Mouse (Mus musculus): ENCODE measurements at regions not wholly inside any gene's neighbourhood (a gene's known extent, or its start where the extent isn't known, plus 50 kb on each side); places are given as distances from the start of the nearest gene placed in this dataset.

DNA sequence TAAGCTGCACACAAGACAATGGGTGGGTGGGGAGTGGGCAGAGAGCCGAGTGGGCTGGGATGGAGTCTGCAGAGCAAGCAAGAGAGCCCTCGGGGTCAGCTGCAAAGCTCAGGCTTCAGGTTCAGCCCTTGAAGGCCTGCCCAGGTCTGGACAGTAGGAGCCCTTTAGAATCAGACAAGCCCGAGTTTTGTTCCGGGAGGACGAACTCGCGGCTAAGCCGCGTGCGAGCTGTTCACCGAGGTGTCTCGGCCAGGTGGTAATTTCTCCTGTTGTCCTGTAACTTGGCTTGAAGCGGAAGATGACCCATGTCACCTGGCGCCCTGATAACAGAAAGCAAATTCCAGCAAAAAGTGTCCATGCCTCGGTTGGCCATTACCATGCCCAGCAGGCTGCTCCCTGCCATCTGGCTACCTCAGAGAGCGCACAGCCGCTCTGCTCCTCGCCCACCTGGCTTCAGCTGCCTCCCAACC, 121.0 kb upstream of the 1700016C15Rik start:
- Histone ChIP-seq H3K27ac (ENCODE audit: low read depth) (no peak overlapping the region), H3K4me1 (ENCODE audit: insufficient read depth) (no peaks in the 10 kb centered on the region), H3K27me3 (ENCODE audit: insufficient read depth, low read length) (no peaks in the 10 kb centered on the region), H3K4me3 (ENCODE audit: low read depth, low read length) (no peak overlapping the region), H3K4me2 (ENCODE audit: low read depth, low read length) (no peak overlapping the region), H3K36me3 (replicated peaks; ENCODE audit: insufficient read depth, low read length) (no peaks in the 10 kb centered on the region), H3K9ac (replicated peaks) (no peak overlapping the region), H3K9me3 (ENCODE audit: low read length) (no peaks in the 10 kb centered on the region)
- DNase-seq (no peak), ATAC-seq (no peak)
- 85% methylated on average over 18 of the region's 18 CpGs for WGBS (ENCODE audit: insufficient replicate concordance)
- TF ChIP-seq EP300 (IDR thresholded peaks at IDR 0.05; ENCODE audit: low read depth) = no peak
- TF ChIP-seq CTCF (IDR thresholded peaks at IDR 0.05; ENCODE audit: low read depth) = no peak

GRCm38 (mm10) chr1:177609226-177609625, 120.4 kb upstream of the 1700016C15Rik start:
- ATAC-seq (no peak), DNase-seq (no peak)
- Histone ChIP-seq H3K4me2 (ENCODE audit: low read depth, low read length) (no peak overlapping the region), H3K27me3 (ENCODE audit: insufficient read depth, low read length) (no peaks in the 10 kb centered on the region), H3K4me3 (ENCODE audit: low read depth, low read length) (no peak overlapping the region), H3K9ac (replicated peaks) (no peak overlapping the region), H3K9me3 (ENCODE audit: low read length) (no peaks in the 10 kb centered on the region), H3K36me3 (replicated peaks; ENCODE audit: insufficient read depth, low read length) (no peaks in the 10 kb centered on the region), H3K27ac (ENCODE audit: low read depth) (no peak overlapping the region), H3K4me1 (ENCODE audit: insufficient read depth) (no peaks in the 10 kb centered on the region)
- 53% methylated on average over 2 of the region's 2 CpGs for WGBS (ENCODE audit: insufficient replicate concordance)
- no peak for TF ChIP-seq CTCF (IDR thresholded peaks at IDR 0.05; ENCODE audit: low read depth)
- no peak for TF ChIP-seq EP300 (IDR thresholded peaks at IDR 0.05; ENCODE audit: low read depth)

DNA sequence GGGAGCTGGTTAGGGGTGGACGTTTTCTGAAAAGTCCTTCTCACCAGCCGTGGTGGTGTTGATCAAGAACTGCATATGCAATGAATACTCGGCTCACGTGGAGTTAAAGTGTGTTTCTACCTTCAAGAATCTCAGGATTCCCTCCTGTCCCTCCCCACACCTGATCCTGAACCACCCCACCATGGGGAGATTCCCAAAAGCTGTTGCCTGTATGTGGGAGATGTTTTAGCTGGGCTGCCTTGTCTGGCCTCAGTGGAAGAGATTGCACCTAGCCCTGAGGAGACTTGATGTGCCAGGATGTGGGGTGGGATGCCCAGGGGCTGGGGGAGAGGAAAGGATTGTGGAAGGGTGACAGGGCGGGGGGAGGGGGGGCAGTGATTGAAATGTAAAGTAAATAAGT, 119.9 kb upstream of the 1700016C15Rik start:
- H3K4me3 ChIP-seq (ENCODE audit: low read depth, low read length) = no peak overlapping the region
- H3K9me3 ChIP-seq (ENCODE audit: low read length) = no peaks in the 10 kb centered on the region
- no peaks in the 10 kb centered on the region for H3K4me1 ChIP-seq (ENCODE audit: insufficient read depth)
- no peak overlapping the region for H3K9ac ChIP-seq (replicated peaks)
- 69% methylated on average over 5 of the region's 5 CpGs for WGBS (ENCODE audit: insufficient replicate concordance)
- DNase-seq (no peak), ATAC-seq (no peak)
- H3K4me2 ChIP-seq (ENCODE audit: low read depth, low read length) = no peak overlapping the region
- H3K27ac ChIP-seq (ENCODE audit: low read depth) = no peak overlapping the region
- TF ChIP-seq CTCF (IDR thresholded peaks at IDR 0.05; ENCODE audit: low read depth) (no peak), EP300 (IDR thresholded peaks at IDR 0.05; ENCODE audit: low read depth) (no peak)
- H3K36me3 ChIP-seq (replicated peaks; ENCODE audit: insufficient read depth, low read length) = no peaks in the 10 kb centered on the region
- no peaks in the 10 kb centered on the region for H3K27me3 ChIP-seq (ENCODE audit: insufficient read depth, low read length)

- ATAC-seq = no peak
- Histone ChIP-seq H3K9me3 (ENCODE audit: low read length) (no peaks in the 10 kb centered on the region), H3K27ac (ENCODE audit: low read depth) (no peak overlapping the region), H3K4me2 (ENCODE audit: low read depth, low read length) (no peak overlapping the region), H3K4me1 (ENCODE audit: insufficient read depth) (no peaks in the 10 kb centered on the region), H3K9ac (replicated peaks) (no peak overlapping the region), H3K27me3 (ENCODE audit: insufficient read depth, low read length) (no peaks in the 10 kb centered on the region), H3K4me3 (ENCODE audit: low read depth, low read length) (no peak overlapping the region), H3K36me3 (replicated peaks; ENCODE audit: insufficient read depth, low read length) (no peaks in the 10 kb centered on the region)
- DNase-seq = no peak
- WGBS (ENCODE audit: insufficient replicate concordance) = 54% methylated on average over 2 of the region's 2 CpGs
- TF ChIP-seq CTCF (IDR thresholded peaks at IDR 0.05; ENCODE audit: low read depth) (no peak), EP300 (IDR thresholded peaks at IDR 0.05; ENCODE audit: low read depth) (no peak)
Measured at GRCm38 (mm10) chr1:177610156-177610555, 119.5 kb upstream of the 1700016C15Rik start.

DNA sequence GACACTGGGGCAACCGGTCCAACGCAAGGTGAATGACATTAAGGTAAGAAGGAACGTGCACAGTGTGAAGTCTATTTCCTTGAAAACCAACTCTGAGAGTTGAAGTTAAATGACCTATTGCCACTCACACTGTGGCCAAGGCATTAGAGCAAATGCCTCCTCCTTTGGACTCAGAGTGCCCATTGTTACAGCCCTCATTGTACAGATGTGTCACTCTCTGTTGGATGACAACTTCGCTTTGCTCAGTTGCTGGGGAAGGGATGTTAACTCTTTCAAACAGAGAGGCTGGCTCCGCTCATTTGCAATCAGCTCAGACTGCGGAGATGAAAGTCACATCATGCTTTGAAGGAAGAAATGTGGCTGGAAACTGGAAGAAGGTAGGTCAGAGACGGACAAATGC, 117.1 kb upstream of the 1700016C15Rik start:
- Histone ChIP-seq H3K9me3 (ENCODE audit: low read length) (no peaks in the 10 kb centered on the region), H3K4me3 (ENCODE audit: low read depth, low read length) (no peak overlapping the region), H3K27me3 (ENCODE audit: insufficient read depth, low read length) (no peaks in the 10 kb centered on the region), H3K4me2 (ENCODE audit: low read depth, low read length) (no peak overlapping the region), H3K4me1 (ENCODE audit: insufficient read depth) (no peaks in the 10 kb centered on the region), H3K36me3 (replicated peaks; ENCODE audit: insufficient read depth, low read length) (no peaks in the 10 kb centered on the region), H3K9ac (replicated peaks) (no peak overlapping the region), H3K27ac (ENCODE audit: low read depth) (no peak overlapping the region)
- DNase-seq = no peak
- no peak for ATAC-seq
- WGBS (ENCODE audit: insufficient replicate concordance) = 74% methylated on average over 7 of the region's 7 CpGs
- TF ChIP-seq CTCF (IDR thresholded peaks at IDR 0.05; ENCODE audit: low read depth) (no peak), EP300 (IDR thresholded peaks at IDR 0.05; ENCODE audit: low read depth) (no peak)

DNA sequence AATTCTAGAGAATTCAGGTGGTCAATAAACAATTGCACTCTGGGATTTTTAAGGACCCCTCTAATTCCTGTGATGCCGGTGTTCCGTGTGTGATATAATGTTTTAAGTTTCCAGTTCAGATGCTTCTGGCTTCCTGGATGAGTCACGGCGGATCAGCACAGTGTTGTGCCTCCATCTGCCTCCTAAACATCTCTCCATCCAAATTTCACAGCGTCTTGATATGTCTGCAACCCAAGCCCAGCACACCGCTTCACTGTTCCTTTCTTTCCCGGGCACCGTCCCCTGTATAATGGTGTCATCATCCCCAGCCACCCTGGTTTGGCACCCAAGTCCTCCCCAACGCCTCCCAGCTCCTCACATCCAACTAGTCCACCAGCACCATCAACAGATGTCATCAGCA, 114.0 kb upstream of the 1700016C15Rik start:
- Histone ChIP-seq H3K4me1 (ENCODE audit: insufficient read depth) (no peaks in the 10 kb centered on the region), H3K9ac (replicated peaks) (no peak overlapping the region), H3K27ac (ENCODE audit: low read depth) (no peak overlapping the region), H3K27me3 (ENCODE audit: insufficient read depth, low read length) (no peaks in the 10 kb centered on the region), H3K4me2 (ENCODE audit: low read depth, low read length) (no peak overlapping the region), H3K4me3 (ENCODE audit: low read depth, low read length) (no peak overlapping the region), H3K9me3 (ENCODE audit: low read length) (no peaks in the 10 kb centered on the region), H3K36me3 (replicated peaks; ENCODE audit: insufficient read depth, low read length) (no peaks in the 10 kb centered on the region)
- ATAC-seq (no peak), DNase-seq (no peak)
- 85% methylated on average over 9 of the region's 9 CpGs for WGBS (ENCODE audit: insufficient replicate concordance)
- TF ChIP-seq EP300 (IDR thresholded peaks at IDR 0.05; ENCODE audit: low read depth) (no peak), CTCF (IDR thresholded peaks at IDR 0.05; ENCODE audit: low read depth) (no peak)
